Mouse (Mus musculus) hindbrain, embryonic 11.5 days (tissue): ENCODE measurements around the gene Bend4. TPM values are rescaled to one million over a fixed set of nuclear protein-coding genes. Genes with fewer than 3 reads are reported as not detected.

Experiments used
- ATAC-seq: fragments of 200-750 bp; cut with Nextera tagmentation; 2 replicates; pipeline ENCODE4 v1.8.0; 2017; ENCODE audit warnings: mild to moderate bottlenecking, moderate TSS enrichment, moderate library complexity; ENCODE audit not compliant: low FRiP score
- DNase-seq: peaks from one replicate; pipeline ENCODE4 v3.0.0-alpha.2; 2015; ENCODE audit warnings: low spot score
- H3K27ac ChIP-seq: fragments of 300-500 bp; sonication (generic); 2 replicates; pipeline ENCODE4 v1.5.1; 2014; ENCODE audit warnings: mild to moderate bottlenecking, low read depth, low read length
- H3K27me3 ChIP-seq: fragments of 300-500 bp; sonication (generic); 2 replicates; pipeline ENCODE4 v1.6.1; 2014; ENCODE audit warnings: mild to moderate bottlenecking, low read length, moderate library complexity, mixed read lengths; ENCODE audit not compliant: control insufficient read depth, insufficient read depth
- H3K36me3 ChIP-seq: fragments of 300-500 bp; sonication (generic); 2 replicates; pipeline ENCODE4 v1.6.1; 2014; ENCODE audit warnings: mild to moderate bottlenecking, low read length, moderate library complexity, mixed read lengths; ENCODE audit not compliant: control insufficient read depth, insufficient read depth
- H3K4me1 ChIP-seq: fragments of 300-500 bp; sonication (generic); replicated peaks from 2 replicates; pipeline ENCODE4 v1.6.1; 2014; ENCODE audit warnings: low read length, mixed read lengths; ENCODE audit not compliant: control insufficient read depth, insufficient read depth
- H3K4me2 ChIP-seq: fragments of 300-500 bp; sonication (generic); replicated peaks from 2 replicates; pipeline ENCODE4 v1.6.1; 2014; ENCODE audit warnings: mild to moderate bottlenecking, low read depth, low read length
- H3K4me3 ChIP-seq: fragments of 300-500 bp; sonication (generic); 2 replicates; pipeline ENCODE4 v1.5.1; 2014; ENCODE audit warnings: low read depth, low read length
- H3K9ac ChIP-seq: fragments of 300-500 bp; sonication (generic); 2 replicates; pipeline ENCODE4 v1.6.1; 2014; ENCODE audit warnings: low read depth, low read length
- H3K9me3 ChIP-seq: fragments of 300-500 bp; sonication (generic); 2 replicates; pipeline ENCODE4 v1.6.1; 2016; ENCODE audit warnings: low read length; ENCODE audit not compliant: control insufficient read depth
- WGBS: fragments of 180-500 bp; shearing (Covaris S2); extraction: QIAGEN DNeasy Blood & Tissue Kit; methylation state at CpG from one replicate; pipeline ENCODE4 v1.1.7; 2014; 5-methylcytosine and 5-hydroxymethylcytosine counted together
- polyA plus RNA-seq: library from polyadenylated mRNA; unstranded; fragments of >200 nt; fragmentation: Nextera tagmentation; extraction: Ambion mirVana; gene quantifications from 2 replicates; pipeline ENCODE4 v1.2.1, GENCODE M21; 2014

Gene Bend4
- polyA plus RNA-seq, 1 experiment from 2014 or later, result 13.5 TPM

DNA sequence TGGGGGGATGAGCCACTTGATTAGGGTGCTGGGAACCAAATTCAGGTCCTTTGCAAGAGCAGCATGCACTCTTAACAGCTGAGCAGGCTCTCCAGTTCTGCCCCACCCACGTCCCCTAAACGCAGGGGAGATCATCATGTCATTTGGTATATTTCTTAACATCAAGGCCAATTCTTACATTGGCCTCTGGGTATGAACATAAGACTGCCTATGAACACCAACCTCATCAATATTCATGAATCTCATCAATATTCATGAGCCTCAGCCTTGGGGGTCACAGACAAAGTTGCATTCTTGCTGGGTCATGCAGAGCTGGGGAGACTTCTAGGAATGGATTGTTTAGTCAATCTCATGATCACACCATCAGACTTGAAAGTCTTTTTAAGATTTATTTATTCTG lies 46.4 kb downstream of the Bend4 start:
- Histone ChIP-seq H3K27me3 (no peaks in the 10 kb centered on the region), H3K4me3 (no peak overlapping the region), H3K4me1 (no peaks in the 10 kb centered on the region), H3K9ac (no peak overlapping the region), H3K9me3 (no peaks in the 10 kb centered on the region), H3K27ac (no peak overlapping the region), H3K4me2 (no peak overlapping the region), H3K36me3 (no peaks in the 10 kb centered on the region)
- WGBS, result 59% methylated on average over 2 of the region's 2 CpGs
- DNase-seq (peak; percentile 40), ATAC-seq (peak; percentile 78)

DNA sequence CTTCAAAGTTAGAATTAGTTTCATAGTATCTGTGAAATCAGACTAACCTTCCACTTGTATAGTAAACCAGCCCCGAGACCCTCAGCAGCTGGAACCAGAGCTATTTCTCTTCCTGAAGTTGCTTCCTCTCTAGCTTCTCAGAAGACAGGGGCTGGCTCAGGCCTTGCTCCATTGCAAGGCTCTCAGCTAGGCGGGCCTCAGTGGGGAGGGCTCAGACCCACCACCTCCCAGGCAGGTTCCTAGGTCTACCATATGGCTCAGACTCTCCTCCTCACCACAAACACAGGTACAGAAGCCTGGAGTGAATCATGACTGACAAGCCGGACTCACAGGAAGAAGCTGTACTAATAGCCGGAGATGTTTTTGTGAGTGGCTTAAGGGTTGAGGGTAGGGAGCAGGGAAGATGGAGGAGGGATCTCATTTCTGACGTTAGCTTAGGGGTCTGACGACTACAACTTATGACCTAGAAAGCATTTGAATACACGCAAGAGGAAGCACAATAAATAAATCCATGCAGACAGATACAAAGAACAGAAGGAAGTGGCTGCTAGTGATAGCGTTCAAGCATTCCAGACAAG lies 51.0 kb downstream of the Bend4 start:
- ATAC-seq, result no peak
- 88% methylated on average over 8 of the region's 8 CpGs for WGBS

DNA sequence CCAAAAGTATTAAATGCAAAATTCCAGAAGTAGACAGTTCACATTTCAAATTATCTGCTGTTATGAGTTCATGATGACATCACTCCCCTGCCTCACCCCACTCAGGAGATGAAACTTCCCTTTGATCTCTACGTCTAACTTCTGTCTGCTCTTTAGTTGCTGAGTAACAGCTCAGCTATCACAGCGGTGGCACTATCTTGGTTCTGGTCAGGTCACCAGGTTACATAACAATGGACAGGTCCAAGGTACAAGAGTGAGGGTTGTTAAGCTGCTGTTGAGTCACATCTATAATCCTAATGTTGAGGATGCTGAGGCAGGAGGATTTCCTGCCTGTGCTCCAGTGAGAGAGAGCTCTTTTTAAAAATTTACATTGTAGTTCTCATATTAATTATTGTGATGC lies 65.2 kb downstream of the Bend4 start:
- no peak overlapping the region for H3K9ac ChIP-seq
- DNase-seq (no peak), ATAC-seq (no peak)
- no peak overlapping the region for H3K4me2 ChIP-seq
- H3K4me3 ChIP-seq, result no peak overlapping the region
- H3K27ac ChIP-seq, result no peak overlapping the region
- no peaks in the 10 kb centered on the region for H3K27me3 ChIP-seq
- H3K4me1 ChIP-seq, result no peaks in the 10 kb centered on the region
- no peaks in the 10 kb centered on the region for H3K9me3 ChIP-seq
- no peaks in the 10 kb centered on the region for H3K36me3 ChIP-seq
- WGBS, result 83% methylated on average over 2 of the region's 2 CpGs

More for the DNA sequence above, 51.0 kb downstream of the Bend4 start:
- no peaks in the 10 kb centered on the region for H3K9me3 ChIP-seq
- no peak for DNase-seq
- H3K4me2 ChIP-seq, result no peak overlapping the region
- no peaks in the 10 kb centered on the region for H3K36me3 ChIP-seq
- no peak overlapping the region for H3K4me3 ChIP-seq
- H3K27ac ChIP-seq, result no peak overlapping the region
- H3K9ac ChIP-seq, result no peak overlapping the region
- no peaks in the 10 kb centered on the region for H3K4me1 ChIP-seq
- no peaks in the 10 kb centered on the region for H3K27me3 ChIP-seq

DNA sequence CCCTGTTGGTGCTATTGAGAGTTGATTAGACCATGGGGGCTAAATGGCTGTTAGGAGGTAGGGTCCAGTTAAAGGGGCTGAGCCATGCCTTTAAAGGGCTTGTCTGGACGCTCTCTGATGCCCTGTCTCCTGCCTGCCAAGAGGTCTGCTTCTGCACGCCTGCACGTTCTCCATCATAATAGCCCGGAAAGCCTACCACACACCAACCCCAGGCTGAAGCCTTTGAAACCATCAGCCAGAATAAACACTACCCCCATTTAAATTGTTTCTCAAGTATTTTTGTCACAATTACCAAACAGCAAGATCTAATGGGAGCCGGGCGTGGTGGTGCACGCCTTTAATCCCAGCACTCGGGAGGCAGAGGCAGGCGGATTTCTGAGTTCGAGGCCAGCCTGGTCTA lies 65.8 kb downstream of the Bend4 start:
- Histone ChIP-seq H3K36me3 (no peaks in the 10 kb centered on the region), H3K4me2 (no peak overlapping the region), H3K4me1 (no peaks in the 10 kb centered on the region), H3K9me3 (no peaks in the 10 kb centered on the region), H3K9ac (no peak overlapping the region), H3K27me3 (no peaks in the 10 kb centered on the region), H3K27ac (no peak overlapping the region), H3K4me3 (no peak overlapping the region)
- ATAC-seq (no peak), DNase-seq (no peak)
- WGBS, result 95% methylated on average over 9 of the region's 10 CpGs

DNA sequence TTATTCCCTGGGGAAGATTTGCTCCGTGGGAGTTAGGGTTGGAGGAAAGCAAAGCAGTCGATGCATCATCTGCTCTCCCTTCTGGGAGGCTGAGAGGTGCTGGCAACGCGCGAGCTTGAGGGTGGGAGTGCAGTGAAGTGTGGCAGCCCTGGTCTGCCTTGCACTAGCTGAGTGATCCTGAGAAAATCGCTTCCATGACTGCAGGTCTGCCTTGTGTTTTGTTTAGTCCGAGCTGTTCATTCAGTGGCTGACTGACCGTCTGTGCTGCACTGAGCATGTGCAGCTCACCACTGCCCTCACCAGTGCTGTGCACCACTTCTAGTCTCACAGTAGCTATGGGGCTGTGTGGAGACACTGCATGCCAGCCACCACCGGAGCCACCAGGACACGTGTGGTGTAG lies 79.2 kb downstream of the Bend4 start:
- ATAC-seq (no peak), DNase-seq (no peak)
- 76% methylated on average over 10 of the region's 10 CpGs for WGBS
- H3K9me3 ChIP-seq, result no peaks in the 10 kb centered on the region
- H3K4me3 ChIP-seq, result no peak overlapping the region
- 0 out of 2 replicates have a peak, but pooled peaks cover 2% of the 10 kb centered on the region for H3K36me3 ChIP-seq
- no peak overlapping the region for H3K9ac ChIP-seq
- no peak overlapping the region for H3K4me2 ChIP-seq
- H3K27me3 ChIP-seq, result no peaks in the 10 kb centered on the region
- no peak overlapping the region for H3K27ac ChIP-seq
- H3K4me1 ChIP-seq, result no peaks in the 10 kb centered on the region

DNA sequence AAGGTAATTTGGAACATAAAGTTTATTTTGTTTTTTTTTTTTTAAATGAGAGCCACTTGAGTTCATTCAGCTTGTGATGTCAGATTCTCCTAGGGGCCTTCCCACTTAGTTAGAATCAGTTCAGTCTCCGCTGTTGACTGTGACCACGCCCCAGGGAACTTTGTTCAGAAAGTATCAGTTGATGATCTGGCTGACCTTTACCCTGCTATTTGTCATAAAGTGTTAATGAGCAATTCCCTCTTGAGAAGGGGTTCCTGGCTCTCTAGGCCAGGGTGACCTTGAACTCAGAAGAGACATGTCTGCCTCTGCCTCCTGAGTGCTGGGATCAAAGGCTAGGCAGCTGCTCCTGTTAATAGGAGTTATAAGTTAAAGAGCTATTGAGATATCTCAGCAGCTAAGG lies 81.0 kb downstream of the Bend4 start:
- no peaks in the 10 kb centered on the region for H3K9me3 ChIP-seq
- H3K4me3 ChIP-seq, result no peak overlapping the region
- H3K9ac ChIP-seq, result no peak overlapping the region
- no peak overlapping the region for H3K27ac ChIP-seq
- WGBS, result 98% methylated on average over 2 of the region's 2 CpGs
- no peaks in the 10 kb centered on the region for H3K4me1 ChIP-seq
- no peaks in the 10 kb centered on the region for H3K36me3 ChIP-seq
- H3K27me3 ChIP-seq, result no peaks in the 10 kb centered on the region
- no peak for DNase-seq
- H3K4me2 ChIP-seq, result no peak overlapping the region
- no peak for ATAC-seq

Other genes starting within 250 kb of the Bend4 start
- 112 and 118 TPM in 2 replicates for gene Tmem33, start 167.7 kb downstream of the Bend4 start, polyA plus RNA-seq
- 166 and 178 TPM in 2 replicates for gene Slc30a9, start 121.4 kb downstream of the Bend4 start, polyA plus RNA-seq
- gene Shisa3, start 179.6 kb upstream of the Bend4 start, polyA plus RNA-seq, result 3.3 and 5.1 TPM in 2 replicates